Mouse (Mus musculus): ENCODE data around the gene Rbm33.

Gene Rbm33

GRCm38 (mm10) chr5:28316722-28317245, at the start of gene Rbm33:
Gene Rbm33 (plus strand): TSS chr5:28317121.
- DNase-seq (ENCODE audit: extremely low read depth, low read depth): peak; percentile 83

DNA sequence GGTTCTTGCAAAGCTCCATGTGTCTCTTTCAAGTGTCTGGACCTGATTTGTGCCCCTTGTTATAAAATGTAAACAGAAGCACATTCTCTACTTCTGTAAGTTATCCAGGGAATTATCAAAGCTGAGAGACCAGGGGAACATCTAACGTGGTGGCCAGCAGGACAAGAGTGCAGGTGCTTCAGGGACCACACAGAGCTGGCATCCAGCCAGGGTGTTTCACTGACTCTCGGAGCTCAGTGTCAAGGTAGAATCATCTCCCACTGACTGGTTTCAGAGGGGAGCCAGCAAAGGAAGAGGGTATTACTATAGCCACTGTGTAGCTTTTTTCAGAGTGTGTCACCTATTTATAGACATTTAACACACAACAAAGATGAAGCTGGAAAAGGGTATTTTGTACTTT, 49.3 kb upstream of the Rbm33 start:
- DNase-seq (ENCODE audit: extremely low read depth, low read depth): no peak

DNA sequence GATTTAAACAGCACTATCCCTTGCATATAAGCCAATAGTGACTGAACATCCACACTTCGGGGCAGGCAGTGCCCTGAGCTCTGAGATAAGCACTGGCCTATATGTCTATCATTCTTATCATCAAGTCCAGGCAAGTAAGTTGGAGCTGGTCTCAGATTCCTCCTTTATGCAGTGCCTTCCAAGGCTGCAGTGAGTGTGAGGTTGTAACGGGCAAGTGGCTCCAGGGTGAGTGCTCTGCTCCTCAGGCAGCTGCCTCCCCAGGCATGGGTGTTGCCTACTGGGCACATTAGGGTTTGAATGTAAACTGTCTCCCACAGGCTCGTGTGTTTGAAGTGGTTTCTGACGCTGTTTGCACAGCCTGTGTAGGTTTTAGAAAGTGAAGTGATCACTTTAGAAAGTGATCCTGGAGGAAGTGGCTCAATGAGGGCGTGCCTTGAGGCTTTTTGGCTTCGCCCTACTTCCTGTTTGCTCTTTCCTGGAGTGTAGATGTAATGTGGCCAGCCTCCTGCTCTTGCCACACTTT, 47.4 kb upstream of the Rbm33 start:
- DNase-seq (ENCODE audit: extremely low read depth, low read depth): peak; percentile 41

- DNase-seq (ENCODE audit: extremely low read depth, low read depth): no peak
Observed at GRCm38 (mm10) chr5:28272836-28273235, 44.1 kb upstream of the Rbm33 start.

DNA sequence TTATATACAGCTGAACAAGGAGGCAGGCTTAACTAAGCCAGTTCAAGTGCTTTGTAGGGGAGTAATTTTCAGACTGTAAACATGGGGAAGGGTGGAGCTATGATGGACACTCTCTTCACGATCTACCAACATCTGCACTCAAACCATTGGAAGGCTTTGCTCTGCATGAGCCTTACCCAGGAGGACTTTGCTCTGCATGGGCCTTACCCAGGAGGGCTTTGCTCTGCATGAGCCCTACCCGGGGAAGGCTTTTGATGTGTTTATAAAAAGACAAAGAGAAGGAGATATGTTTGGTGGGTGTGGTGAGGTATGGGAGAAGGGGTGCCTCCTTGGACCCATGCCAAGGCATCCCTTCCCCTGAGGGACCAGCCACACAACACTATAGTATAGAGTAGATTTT, 39.6 kb upstream of the Rbm33 start:
- no peak for DNase-seq (ENCODE audit: extremely low read depth, low read depth)

DNA sequence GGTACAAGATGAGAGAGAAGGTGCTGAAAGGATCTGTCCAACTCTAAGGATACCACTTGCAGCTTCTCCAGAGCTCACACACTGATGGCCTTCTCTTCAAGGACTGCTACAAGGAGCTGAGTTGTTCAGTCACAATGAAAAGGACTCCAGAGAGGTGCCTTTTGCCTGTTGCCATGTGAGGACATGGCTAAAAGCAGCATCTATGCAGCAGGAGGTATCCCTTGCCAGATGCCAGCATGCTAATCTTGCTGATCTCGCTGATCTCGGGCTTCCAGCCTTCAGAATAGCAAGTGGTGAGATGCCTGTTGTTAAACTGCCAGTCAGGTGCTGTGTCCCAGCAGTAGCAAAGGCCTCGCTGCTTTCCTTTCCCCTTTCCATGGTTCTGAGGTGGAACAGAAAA, 27.8 kb upstream of the Rbm33 start:
- no peak for DNase-seq (ENCODE audit: extremely low read depth, low read depth)

GRCm38 (mm10) chr5:28290630-28291029, 26.3 kb upstream of the Rbm33 start:
- no peak for DNase-seq (ENCODE audit: extremely low read depth, low read depth)

DNA sequence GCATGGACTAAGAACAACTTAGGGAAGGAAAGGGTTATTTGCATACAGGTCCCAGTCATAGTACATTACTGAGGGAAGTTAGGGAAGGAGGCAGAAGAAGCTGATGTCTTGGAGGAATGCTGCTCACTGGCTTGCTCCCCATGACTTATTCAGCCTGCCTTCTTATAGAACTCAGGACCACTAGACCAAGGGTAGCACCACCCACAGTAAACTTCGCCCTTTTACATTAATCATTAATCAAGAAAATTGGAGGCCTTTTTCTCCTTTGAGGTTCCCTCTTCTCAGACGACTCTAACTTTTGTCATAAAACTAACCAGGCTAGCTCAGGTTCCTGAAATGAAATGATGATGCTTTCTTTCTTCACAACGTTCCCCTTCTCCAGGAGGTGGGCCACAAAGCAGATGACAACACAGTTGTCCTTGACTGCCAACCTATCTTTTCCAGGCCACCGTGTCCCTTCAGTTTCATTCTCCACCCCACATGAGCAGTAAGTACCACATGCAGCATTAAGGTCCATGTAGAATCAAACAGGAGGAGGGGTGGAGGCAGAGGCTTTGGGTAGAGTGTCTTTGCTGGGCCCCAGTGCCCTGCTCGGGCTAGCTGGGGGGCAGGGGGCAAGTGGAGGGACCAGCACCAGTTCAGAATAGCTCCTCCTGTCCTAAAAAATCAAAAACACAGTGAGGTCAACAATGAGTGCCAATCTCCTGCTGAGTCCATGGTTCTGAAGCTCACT, 25.6 kb upstream of the Rbm33 start:
- no peak for DNase-seq (ENCODE audit: extremely low read depth, low read depth)

- no peak for DNase-seq (ENCODE audit: extremely low read depth, low read depth)
Observed at GRCm38 (mm10) chr5:28292281-28292680, 24.6 kb upstream of the Rbm33 start.

DNA sequence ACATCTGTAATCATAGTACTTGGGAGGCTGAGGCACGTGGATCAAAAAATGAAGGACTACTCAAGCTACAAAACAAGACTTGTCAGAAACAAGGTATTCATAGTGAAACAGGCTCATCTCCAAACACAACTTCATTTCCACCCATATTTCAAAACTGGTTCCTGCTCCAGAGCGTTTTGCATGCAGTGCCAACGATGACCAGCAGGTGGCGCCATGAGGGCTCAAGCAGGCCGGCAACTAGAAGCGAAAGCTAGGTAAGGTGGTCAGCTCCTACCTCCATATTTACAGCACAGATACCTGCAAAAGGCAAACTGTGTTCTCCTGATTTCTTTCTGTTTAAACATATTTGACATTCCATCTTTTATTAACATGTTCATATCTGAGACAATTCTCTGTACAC, 22.9 kb upstream of the Rbm33 start:
- peak; percentile 40 for DNase-seq (ENCODE audit: extremely low read depth, low read depth)

- peak; percentile 85 for DNase-seq (ENCODE audit: extremely low read depth, low read depth)
Observed at GRCm38 (mm10) chr5:28298161-28298560, 18.8 kb upstream of the Rbm33 start.

DNA sequence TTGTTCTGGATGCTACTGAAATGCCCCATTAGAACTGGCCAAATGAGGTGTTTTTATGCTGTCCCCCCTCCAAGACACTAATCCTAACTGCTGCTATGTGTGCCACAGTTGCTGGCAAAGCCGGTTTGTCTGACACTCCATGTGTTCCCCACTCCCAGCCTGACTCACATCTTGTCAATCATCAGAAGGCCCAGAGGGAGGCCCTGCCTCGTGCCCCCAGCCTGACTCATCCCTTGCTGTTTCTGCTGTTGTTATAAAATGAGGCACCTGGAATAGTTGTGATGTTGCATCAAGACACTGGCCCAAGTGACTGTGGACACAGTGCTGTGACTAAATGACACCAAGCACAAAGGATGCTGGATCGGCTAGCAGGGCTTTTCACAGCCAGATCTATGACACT, 18.2 kb upstream of the Rbm33 start:
- no peak for DNase-seq (ENCODE audit: extremely low read depth, low read depth)

- DNase-seq (ENCODE audit: extremely low read depth, low read depth): no peak
Observed at GRCm38 (mm10) chr5:28299346-28299745, 17.6 kb upstream of the Rbm33 start.

DNA sequence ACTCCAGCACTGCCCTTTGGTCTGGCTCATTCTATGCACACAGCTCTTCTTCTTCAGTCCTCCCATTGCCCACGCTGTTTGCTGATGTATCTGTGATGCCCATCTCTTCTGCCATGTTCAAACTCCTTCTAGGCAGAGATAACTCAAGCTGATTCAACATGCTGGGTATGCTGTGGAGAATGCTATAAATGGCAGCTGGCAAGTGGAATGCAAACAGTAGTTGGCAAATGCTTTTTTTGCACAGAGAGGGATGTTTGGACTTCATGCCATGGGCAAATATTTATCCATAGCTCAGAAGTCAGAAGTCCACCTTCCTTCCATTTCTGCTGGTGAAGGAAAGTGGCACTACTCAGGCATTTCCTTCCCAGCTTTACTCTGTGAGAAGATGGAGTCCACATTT, 14.2 kb upstream of the Rbm33 start:
- no peak for DNase-seq (ENCODE audit: extremely low read depth, low read depth)

DNA sequence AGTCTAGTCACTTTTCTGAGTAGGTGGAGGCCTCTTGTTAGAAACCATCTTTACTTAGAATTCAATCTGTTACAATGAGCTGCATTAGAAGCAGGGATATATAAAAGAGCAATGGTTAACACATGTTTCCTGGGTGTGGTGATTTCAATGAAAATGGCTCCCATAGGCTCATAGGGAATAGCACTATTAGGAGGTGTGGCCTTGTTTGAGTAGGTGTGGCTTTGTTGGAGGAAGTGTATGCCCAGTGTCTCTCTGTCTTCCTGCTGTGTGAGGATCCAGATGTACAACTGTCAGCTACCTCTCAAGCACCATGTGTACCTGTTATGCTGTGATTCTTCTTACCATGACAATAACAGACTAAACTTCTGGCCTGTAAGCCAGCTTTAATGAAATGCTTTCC, 12.4 kb upstream of the Rbm33 start:
- no peak for DNase-seq (ENCODE audit: extremely low read depth, low read depth)

DNA sequence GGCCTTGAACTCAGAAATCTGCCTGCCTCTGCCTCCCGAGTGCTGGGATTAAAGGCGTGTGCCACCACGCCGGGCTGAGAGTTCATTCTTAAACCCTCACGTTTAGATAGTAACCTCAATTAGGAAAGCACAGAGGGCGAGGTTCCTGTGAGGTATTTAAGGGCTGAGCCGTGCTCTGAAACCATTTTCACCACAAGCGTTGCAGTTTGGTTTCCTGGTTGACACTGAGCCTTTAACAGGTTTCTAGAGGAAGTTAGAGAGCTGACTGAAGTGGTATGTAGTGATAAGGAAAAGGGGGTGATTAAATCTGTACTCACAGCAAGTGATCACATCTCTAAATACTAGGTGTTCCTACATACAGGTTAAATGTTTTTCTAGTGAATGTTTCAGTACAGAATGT, 1.4 kb upstream of the Rbm33 start:
- peak; percentile 79 for DNase-seq (ENCODE audit: extremely low read depth, low read depth)

DNA sequence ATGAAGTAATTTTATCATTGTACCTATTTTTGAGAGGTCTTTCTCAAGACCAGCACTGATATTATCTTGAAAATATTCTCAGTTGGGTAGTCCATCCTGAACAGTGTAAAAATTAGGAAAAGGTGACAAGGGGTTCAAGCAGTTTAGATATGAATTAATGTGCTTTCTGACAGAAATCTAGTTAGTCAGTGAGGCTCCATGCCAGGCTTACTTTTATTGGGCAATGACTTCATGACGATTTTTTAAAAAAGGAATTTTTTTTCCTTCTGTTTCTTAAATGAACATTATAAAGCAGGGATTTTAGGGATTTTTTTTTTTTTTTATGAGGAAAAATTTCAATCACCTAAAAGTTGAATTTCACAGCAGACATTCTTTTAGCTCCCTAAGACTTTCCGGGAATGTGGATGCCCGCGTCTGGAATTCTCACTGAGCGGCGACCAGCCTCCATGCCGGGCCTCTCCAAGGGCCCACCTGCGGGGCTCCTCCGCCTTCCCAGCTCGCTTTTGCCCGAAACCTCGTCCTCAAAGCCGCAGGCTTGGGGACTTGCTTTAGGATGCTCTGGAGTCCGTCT, 685 bp upstream of the Rbm33 start:
- no peak for DNase-seq (ENCODE audit: extremely low read depth, low read depth)

- no peak for DNase-seq (ENCODE audit: extremely low read depth, low read depth)
Observed at GRCm38 (mm10) chr5:28317253-28317916, 464 bp downstream of the Rbm33 start.

DNA sequence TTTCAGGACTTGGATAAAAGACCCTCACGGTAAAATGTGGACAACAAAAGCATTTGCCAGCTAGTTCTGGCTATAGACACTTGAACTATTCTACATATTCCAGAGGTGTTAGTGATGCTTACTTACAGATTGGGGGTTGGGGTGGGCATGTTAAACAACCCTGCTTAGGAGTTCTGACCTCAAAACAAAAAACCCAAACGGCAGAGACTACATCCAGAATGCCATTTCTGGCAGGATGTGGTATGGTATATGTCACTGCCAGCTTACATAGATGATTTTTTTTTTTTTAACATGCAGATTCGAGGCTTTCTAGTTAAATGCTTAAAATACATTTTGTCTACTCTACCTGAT, 971 bp downstream of the Rbm33 start:
- peak; percentile 41 for DNase-seq (ENCODE audit: extremely low read depth, low read depth)

DNA sequence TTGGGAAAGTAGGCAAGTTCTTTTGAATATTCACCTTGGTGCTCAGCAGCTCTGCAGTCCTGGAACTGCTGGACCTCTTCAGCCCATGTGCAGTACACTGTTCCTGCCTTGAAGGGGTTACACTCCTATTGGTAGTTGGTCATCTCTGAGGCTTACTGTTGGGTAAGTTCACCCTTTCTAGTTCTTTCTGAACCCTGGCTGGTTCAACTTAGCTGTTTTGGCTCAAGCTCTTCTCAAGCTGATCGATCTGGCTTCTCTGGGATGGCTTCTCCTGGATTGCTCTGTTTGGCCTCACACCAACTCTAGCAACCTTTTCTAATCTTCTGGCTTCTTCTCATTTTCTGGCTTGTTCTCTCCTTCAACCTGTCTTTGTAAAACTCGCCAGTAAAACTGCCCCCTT, 1.8 kb downstream of the Rbm33 start:
- no peak for DNase-seq (ENCODE audit: extremely low read depth, low read depth)

GRCm38 (mm10) chr5:28321769-28322168, 4.8 kb downstream of the Rbm33 start:
- peak; percentile 69 for DNase-seq (ENCODE audit: extremely low read depth, low read depth)

GRCm38 (mm10) chr5:28322189-28322588, 5.3 kb downstream of the Rbm33 start:
- no peak for DNase-seq (ENCODE audit: extremely low read depth, low read depth)
